Mouse (Mus musculus): ENCODE measurements around the gene Tbc1d7. TPM values are rescaled to one million over a fixed set of nuclear protein-coding genes. Genes with fewer than 3 reads are reported as not detected.

Tbc1d7 gene
- total and polyA plus RNA-seq, 2 experiments from 2014 or later = 39.9 to 86.6 TPM

- ATAC-seq (no peak), DNase-seq (ENCODE audit: low spot score) (no peak)
- Histone ChIP-seq H3K4me1 (ENCODE audit: insufficient read depth, low read length) (peaks cover 5% of the 10 kb centered on the region; the same call in 1 of the 2 replicates), H3K9ac (replicated peaks; ENCODE audit: low read length) (no peak overlapping the region), H3K36me3 (ENCODE audit: insufficient read depth, low read length) (no peaks in the 10 kb centered on the region), H3K4me2 (ENCODE audit: low read depth, low read length) (no peak overlapping the region), H3K9me3 (ENCODE audit: low read length) (no peaks in the 10 kb centered on the region), H3K27me3 (ENCODE audit: insufficient read depth, low read length) (no peaks in the 10 kb centered on the region), H3K4me3 (ENCODE audit: low read length) (no peak overlapping the region), H3K27ac (no peak overlapping the region)
- WGBS = 82% methylated on average over 7 of the region's 7 CpGs
- no peak for TF ChIP-seq CTCF (IDR thresholded peaks at IDR 0.05; ENCODE audit: low read depth)
These were observed 28.0 kb upstream of the Tbc1d7 start for GRCm38 (mm10) chr13:43199282-43199681.

GRCm38 (mm10) chr13:43197187-43197586, 25.9 kb upstream of the Tbc1d7 start:
- H3K4me2 ChIP-seq (ENCODE audit: low read depth, low read length) = no peak overlapping the region
- H3K9me3 ChIP-seq (ENCODE audit: low read length) = no peaks in the 10 kb centered on the region
- no peaks in the 10 kb centered on the region for H3K4me1 ChIP-seq (ENCODE audit: insufficient read depth, low read length)
- no peak overlapping the region for H3K27ac ChIP-seq
- DNase-seq (ENCODE audit: low spot score) (no peak), ATAC-seq (no peak)
- no peak overlapping the region for H3K9ac ChIP-seq (replicated peaks; ENCODE audit: low read length)
- H3K27me3 ChIP-seq (ENCODE audit: insufficient read depth, low read length) = no peaks in the 10 kb centered on the region
- no peaks in the 10 kb centered on the region for H3K36me3 ChIP-seq (ENCODE audit: insufficient read depth, low read length)
- TF ChIP-seq CTCF (IDR thresholded peaks at IDR 0.05; ENCODE audit: low read depth) = peak; percentile 48
- no peak overlapping the region for H3K4me3 ChIP-seq (ENCODE audit: low read length)
- WGBS = 58% methylated on average over 6 of the region's 6 CpGs

- Histone ChIP-seq H3K9ac (replicated peaks; ENCODE audit: low read length) (no peak overlapping the region), H3K27me3 (ENCODE audit: insufficient read depth, low read length) (no peaks in the 10 kb centered on the region), H3K4me3 (ENCODE audit: low read length) (no peak overlapping the region), H3K27ac (no peak overlapping the region), H3K36me3 (ENCODE audit: insufficient read depth, low read length) (no peaks in the 10 kb centered on the region), H3K9me3 (ENCODE audit: low read length) (no peaks in the 10 kb centered on the region), H3K4me1 (ENCODE audit: insufficient read depth, low read length) (no peaks in the 10 kb centered on the region), H3K4me2 (ENCODE audit: low read depth, low read length) (no peak overlapping the region)
- peak; percentile 53 for TF ChIP-seq CTCF (IDR thresholded peaks at IDR 0.05; ENCODE audit: low read depth)
- 0 out of 2 replicates have a peak, but pooled peaks have one; percentile 53 for ATAC-seq
- WGBS = 58% methylated on average over 7 of the region's 7 CpGs
- no peak for DNase-seq (ENCODE audit: low spot score)
These were observed 24.7 kb upstream of the Tbc1d7 start for GRCm38 (mm10) chr13:43196000-43196399.

GRCm38 (mm10) chr13:43193932-43194331, 22.6 kb upstream of the Tbc1d7 start:
- ATAC-seq (no peak), DNase-seq (ENCODE audit: low spot score) (no peak)
- 86% methylated on average over 8 of the region's 8 CpGs for WGBS
- no peaks in the 10 kb centered on the region for H3K36me3 ChIP-seq (ENCODE audit: insufficient read depth, low read length)
- H3K4me3 ChIP-seq (ENCODE audit: low read length) = no peak overlapping the region
- no peak overlapping the region for H3K9ac ChIP-seq (replicated peaks; ENCODE audit: low read length)
- H3K4me1 ChIP-seq (ENCODE audit: insufficient read depth, low read length) = no peaks in the 10 kb centered on the region
- H3K27me3 ChIP-seq (ENCODE audit: insufficient read depth, low read length) = no peaks in the 10 kb centered on the region
- no peaks in the 10 kb centered on the region for H3K9me3 ChIP-seq (ENCODE audit: low read length)
- no peak overlapping the region for H3K4me2 ChIP-seq (ENCODE audit: low read depth, low read length)
- H3K27ac ChIP-seq = no peak overlapping the region
- TF ChIP-seq CTCF (IDR thresholded peaks at IDR 0.05; ENCODE audit: low read depth) = no peak

GRCm38 (mm10) chr13:43193266-43193665, 22.0 kb upstream of the Tbc1d7 start:
- no peaks in the 10 kb centered on the region for H3K27me3 ChIP-seq (ENCODE audit: insufficient read depth, low read length)
- no peak for TF ChIP-seq CTCF (IDR thresholded peaks at IDR 0.05; ENCODE audit: low read depth)
- no peaks in the 10 kb centered on the region for H3K36me3 ChIP-seq (ENCODE audit: insufficient read depth, low read length)
- ATAC-seq (no peak; the same call in 1 of the 2 replicates), DNase-seq (ENCODE audit: low spot score) (no peak)
- H3K4me3 ChIP-seq (ENCODE audit: low read length) = no peak overlapping the region
- H3K4me1 ChIP-seq (ENCODE audit: insufficient read depth, low read length) = no peaks in the 10 kb centered on the region
- 0 out of 2 replicates have a peak overlapping the region, but pooled peaks have one; percentile 2 for H3K27ac ChIP-seq
- H3K9ac ChIP-seq (replicated peaks; ENCODE audit: low read length) = no peak overlapping the region
- WGBS = 72% methylated on average over 7 of the region's 7 CpGs
- H3K9me3 ChIP-seq (ENCODE audit: low read length) = no peaks in the 10 kb centered on the region
- no peak overlapping the region for H3K4me2 ChIP-seq (ENCODE audit: low read depth, low read length)

GRCm38 (mm10) chr13:43191741-43192192, 20.5 kb upstream of the Tbc1d7 start:
- Histone ChIP-seq H3K4me2 (ENCODE audit: low read depth, low read length) (0 out of 2 replicates have a peak overlapping the region, but pooled peaks have one; percentile 8), H3K4me1 (ENCODE audit: insufficient read depth, low read length) (no peaks in the 10 kb centered on the region), H3K36me3 (ENCODE audit: insufficient read depth, low read length) (no peaks in the 10 kb centered on the region), H3K27ac (no peak overlapping the region), H3K4me3 (ENCODE audit: low read length) (no peak overlapping the region), H3K9me3 (ENCODE audit: low read length) (no peaks in the 10 kb centered on the region), H3K9ac (replicated peaks; ENCODE audit: low read length) (no peak overlapping the region), H3K27me3 (ENCODE audit: insufficient read depth, low read length) (no peaks in the 10 kb centered on the region)
- no peak for ATAC-seq
- no peak for TF ChIP-seq CTCF (IDR thresholded peaks at IDR 0.05; ENCODE audit: low read depth)
- WGBS = 12% methylated on average over 14 of the region's 14 CpGs
- DNase-seq (ENCODE audit: low spot score) = no peak

GRCm38 (mm10) chr13:43191290-43191689, 20.0 kb upstream of the Tbc1d7 start:
- no peak overlapping the region for H3K4me2 ChIP-seq (ENCODE audit: low read depth, low read length)

More at GRCm38 (mm10) chr13:43191290-43191689, 20.0 kb upstream of the Tbc1d7 start:
- Histone ChIP-seq H3K27me3 (ENCODE audit: insufficient read depth, low read length) (no peaks in the 10 kb centered on the region), H3K4me3 (ENCODE audit: low read length) (no peak overlapping the region), H3K27ac (no peak overlapping the region), H3K4me1 (ENCODE audit: insufficient read depth, low read length) (no peaks in the 10 kb centered on the region), H3K36me3 (ENCODE audit: insufficient read depth, low read length) (no peaks in the 10 kb centered on the region), H3K9ac (replicated peaks; ENCODE audit: low read length) (no peak overlapping the region), H3K9me3 (ENCODE audit: low read length) (no peaks in the 10 kb centered on the region)
- ATAC-seq (no peak), DNase-seq (ENCODE audit: low spot score) (no peak)
- 33% methylated on average over 1 of the region's 2 CpGs for WGBS
- no peak for TF ChIP-seq CTCF (IDR thresholded peaks at IDR 0.05; ENCODE audit: low read depth)
